8 mouse cellular contexts compared by ENCODE assay signal in the genomic region with DNA sequence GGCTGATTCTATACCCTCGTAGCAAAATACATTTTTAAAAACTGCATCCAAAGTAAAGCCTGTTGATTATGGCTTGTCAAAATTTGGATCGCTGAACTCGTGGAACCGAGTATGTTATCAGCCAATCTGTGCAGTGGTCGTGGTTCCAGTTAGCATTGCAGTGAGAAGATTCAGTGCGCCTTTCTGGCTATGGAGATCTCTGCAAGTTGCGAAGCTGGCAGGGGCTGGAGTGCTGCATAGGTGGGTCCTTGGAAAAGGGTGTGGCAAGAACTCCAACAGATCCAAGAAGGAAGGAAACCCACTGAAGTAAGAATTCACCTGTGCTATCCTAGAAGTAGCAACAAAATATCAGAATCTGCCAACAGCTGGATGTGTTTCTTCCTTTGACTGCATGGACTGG. TPM values are rescaled to one million over a fixed set of nuclear protein-coding genes. Genes with fewer than 3 reads are reported as not detected.
DNase-seq lines count a peak whose midpoint lies in the region; ATAC-seq and TF ChIP-seq lines count a peak whose summit lies in the region.

No protein-coding gene starts in this region.

- no peak for ATAC-seq in heart, embryonic 11.5 days (replicated peaks; ENCODE audit: insufficient number of reproducible peaks, low FRiP score, low TSS enrichment)
- ATAC-seq in forebrain, postnatal 0 days = 0 out of 2 replicates have a peak, but pooled peaks have one; percentile 7
- ATAC-seq in limb, embryonic 12.5 days (ENCODE audit: insufficient number of reproducible peaks, insufficient read depth, low FRiP score, low TSS enrichment, low read depth) = no peak
- ATAC-seq in neural tube, embryonic 12.5 days (ENCODE audit: low FRiP score, low read depth) = 0 out of 2 replicates have a peak, but pooled peaks have one; percentile 14

- intact Hi-C loops in heart, postnatal 25 days (cut with DNase I) = loop anchor here (5.0 kb wide), 3 partner anchors 38 to 223 kb away; partner anchors contain the start of genes Mcm5 and Tom1

- H3K9me3 ChIP-seq in heart, embryonic 11.5 days (replicated peaks; ENCODE audit: control insufficient read depth, low read length) = no peaks in the 10 kb centered on the region
- no peaks in the 10 kb centered on the region for H3K9me3 ChIP-seq in forebrain, postnatal 0 days (ENCODE audit: low read length)
- H3K9me3 ChIP-seq in limb, embryonic 12.5 days = no peaks in the 10 kb centered on the region
- no peaks in the 10 kb centered on the region for H3K9me3 ChIP-seq in neural tube, embryonic 12.5 days

- no peaks in the 10 kb centered on the region for H3K27me3 ChIP-seq in heart, embryonic 11.5 days (ENCODE audit: control insufficient read depth, insufficient read depth, low read length)
- H3K27me3 ChIP-seq in forebrain, postnatal 0 days (ENCODE audit: insufficient read depth, low read length) = no peaks in the 10 kb centered on the region
- H3K27me3 ChIP-seq in limb, embryonic 12.5 days = peaks cover 3% of the 10 kb centered on the region; the same call in 1 of the 2 replicates
- H3K27me3 ChIP-seq in neural tube, embryonic 12.5 days (replicated peaks) = peaks cover 4% of the 10 kb centered on the region; the same call in 1 of the 2 replicates

- WGBS in heart, embryonic 11.5 days (ENCODE audit: insufficient replicate concordance) = 6% methylated on average over 7 of the region's 7 CpGs
- 6% methylated on average over 7 of the region's 7 CpGs for WGBS in bone marrow, adult 2 months
- WGBS in forebrain, postnatal 0 days = under 1% methylated on average over 7 of the region's 7 CpGs
- 7% methylated on average over 7 of the region's 7 CpGs for WGBS in limb, embryonic 12.5 days
- 6% methylated on average over 7 of the region's 7 CpGs for WGBS in neural tube, embryonic 12.5 days

- H3K4me2 ChIP-seq in heart, embryonic 11.5 days = peak overlapping the region; percentile 65
- H3K4me2 ChIP-seq in forebrain, postnatal 0 days (ENCODE audit: low read depth) = peak overlapping the region; percentile 50
- peak overlapping the region; percentile 70 for H3K4me2 ChIP-seq in limb, embryonic 12.5 days
- H3K4me2 ChIP-seq in neural tube, embryonic 12.5 days (replicated peaks) = peak overlapping the region; percentile 61

- TF ChIP-seq POLR2A in bone marrow, adult 2 months (IDR thresholded peaks at IDR 0.05; ENCODE audit: borderline replicate concordance, control insufficient read depth, low read depth, low read length) = no peak

- H3K4me1 ChIP-seq in heart, embryonic 11.5 days (ENCODE audit: control insufficient read depth, insufficient read depth, low read length) = no peaks in the 10 kb centered on the region
- H3K4me1 ChIP-seq in bone marrow, adult 2 months (ENCODE audit: control insufficient read depth, insufficient read depth, low read length) = peaks cover 2% of the 10 kb centered on the region
- H3K4me1 ChIP-seq in forebrain, postnatal 0 days (ENCODE audit: insufficient read depth) = peaks cover 3% of the 10 kb centered on the region
- H3K4me1 ChIP-seq in limb, embryonic 12.5 days (replicated peaks) = peaks cover 5% of the 10 kb centered on the region; the same call in 1 of the 2 replicates
- peaks cover 4% of the 10 kb centered on the region; the same call in 1 of the 2 replicates for H3K4me1 ChIP-seq in neural tube, embryonic 12.5 days

- no peak for TF ChIP-seq CTCF in bone marrow, adult 2 months (IDR thresholded peaks at IDR 0.05; ENCODE audit: control insufficient read depth, insufficient read depth, low read length)
- no peak for TF ChIP-seq CTCF in forebrain, postnatal 0 days (IDR thresholded peaks at IDR 0.05; ENCODE audit: low read depth)

- H3K36me3 ChIP-seq in heart, embryonic 11.5 days (ENCODE audit: control insufficient read depth, insufficient read depth, low read length) = peaks cover 10% of the 10 kb centered on the region
- H3K36me3 ChIP-seq in forebrain, postnatal 0 days (ENCODE audit: insufficient read depth) = peaks cover 11% of the 10 kb centered on the region; the same call in 1 of the 2 replicates
- H3K36me3 ChIP-seq in limb, embryonic 12.5 days = peaks cover 16% of the 10 kb centered on the region
- peaks cover 10% of the 10 kb centered on the region for H3K36me3 ChIP-seq in neural tube, embryonic 12.5 days

- H3K4me3 ChIP-seq in heart, embryonic 11.5 days (ENCODE audit: low read depth, low read length) = peak overlapping the region; percentile 88
- peak overlapping the region; percentile 57 for H3K4me3 ChIP-seq in bone marrow, adult 2 months (replicated peaks; ENCODE audit: control insufficient read depth, low read depth, low read length)
- peak overlapping the region; percentile 97 for H3K4me3 ChIP-seq in forebrain, postnatal 0 days (ENCODE audit: low read depth, low read length)
- H3K4me3 ChIP-seq in limb, embryonic 12.5 days (replicated peaks) = peak overlapping the region; percentile 88
- peak overlapping the region; percentile 95 for H3K4me3 ChIP-seq in neural tube, embryonic 12.5 days

- DNase-seq in heart, postnatal 25 days (ENCODE audit: low spot score) = no peak
- DNase-seq in forebrain, postnatal 0 days = peak; percentile 35
- DNase-seq in B cell, adult 2 months = no peak
- no peak for DNase-seq in right cerebral cortex, postnatal 25 days

- H3K27ac ChIP-seq in heart, embryonic 11.5 days (ENCODE audit: low read depth, low read length) = peak overlapping the region; percentile 96; the same call in 1 of the 2 replicates
- peak overlapping the region; percentile 33; the same call in 1 of the 2 replicates for H3K27ac ChIP-seq in bone marrow, adult 2 months (ENCODE audit: control insufficient read depth, insufficient read depth, low read depth, low read length, poor library complexity)
- H3K27ac ChIP-seq in forebrain, postnatal 0 days (ENCODE audit: low read depth, low read length) = peak overlapping the region; percentile 96; the same call in 1 of the 2 replicates
- H3K27ac ChIP-seq in limb, embryonic 12.5 days = peak overlapping the region; percentile 98; the same call in 1 of the 2 replicates
- H3K27ac ChIP-seq in neural tube, embryonic 12.5 days = no peak overlapping the region

- H3K9ac ChIP-seq in heart, embryonic 11.5 days (ENCODE audit: low read depth, low read length) = peak overlapping the region; percentile 100
- peak overlapping the region; percentile 88 for H3K9ac ChIP-seq in forebrain, postnatal 0 days
- peak overlapping the region; percentile 98 for H3K9ac ChIP-seq in limb, embryonic 12.5 days (replicated peaks)
- H3K9ac ChIP-seq in neural tube, embryonic 12.5 days = peak overlapping the region; percentile 98; the same call in 1 of the 2 replicates

RNA-seq across cellular contexts. Expression of gene Hmgxb4, which starts 1.4 kb away (rescaled TPM):
- 21.3 and 31.7 TPM in 2 replicates for polyA plus RNA-seq in heart, embryonic 11.5 days (2014; fragmentation: Nextera tagmentation; extraction: Ambion mirVana)
- 10 to 100 TPM; 12.4 to 16.3 TPM for total RNA-seq in heart, postnatal 25 days (2021)
- polyA plus RNA-seq in bone marrow, adult 2 months (2011; ENCODE audit: insufficient read depth, insufficient read length, low replicate concordance, missing spikeins) = 14.1 and 19.9 TPM in 2 replicates
- total RNA-seq in forebrain, postnatal 0 days (2014; rRNA removed) = 70.9 and 84.2 TPM in 2 replicates
- 19.0 and 26.9 TPM in 2 replicates for polyA plus RNA-seq in forebrain, postnatal 0 days (2015; fragmentation: Nextera tagmentation; extraction: Ambion mirVana)
- 42.9 and 49.3 TPM in 2 replicates for polyA plus RNA-seq in limb, embryonic 12.5 days (2016; fragmentation: Nextera tagmentation; extraction: Ambion mirVana)
- 30.8 and 38.3 TPM in 2 replicates for polyA plus RNA-seq in neural tube, embryonic 12.5 days (2016; fragmentation: Nextera tagmentation; extraction: Ambion mirVana)

RNA-seq across cellular contexts. Expression of gene Tom1, which starts 39.0 kb away (rescaled TPM):
- 35.8 and 40.6 TPM in 2 replicates for polyA plus RNA-seq in heart, embryonic 11.5 days (2014; fragmentation: Nextera tagmentation; extraction: Ambion mirVana)
- total RNA-seq in heart, postnatal 25 days (2021) = 10 to 100 TPM; 56.2 to 63.1 TPM
- polyA plus RNA-seq in bone marrow, adult 2 months (2011; ENCODE audit: insufficient read depth, insufficient read length, low replicate concordance, missing spikeins) = 9.1 and 23.7 TPM in 2 replicates
- 21.8 and 24.6 TPM in 2 replicates for total RNA-seq in forebrain, postnatal 0 days (2014; rRNA removed)
- polyA plus RNA-seq in forebrain, postnatal 0 days (2015; fragmentation: Nextera tagmentation; extraction: Ambion mirVana) = 30.6 and 35.9 TPM in 2 replicates
- 29.1 and 31.4 TPM in 2 replicates for polyA plus RNA-seq in limb, embryonic 12.5 days (2016; fragmentation: Nextera tagmentation; extraction: Ambion mirVana)
- polyA plus RNA-seq in neural tube, embryonic 12.5 days (2016; fragmentation: Nextera tagmentation; extraction: Ambion mirVana) = 32.1 and 32.7 TPM in 2 replicates

Comparison
In these comparisons a context has a peak if more than half of its experiments do, and no peak if none do; other contexts are left out.
1. ATAC-seq: peak in forebrain, postnatal 0 days (single experiment) and neural tube, embryonic 12.5 days (single experiment); none in heart, embryonic 11.5 days (single experiment) and limb, embryonic 12.5 days (single experiment).
2. Peak in every context shown above with its lines, with median percentiles within 50 percentile points of each other: H3K4me2 ChIP-seq, H3K4me3 ChIP-seq and H3K9ac ChIP-seq.